Mouse (Mus musculus) layer of hippocampus, postnatal 25 days (tissue): ENCODE results near the gene Prnp. TPM values are rescaled to one million over a fixed set of nuclear protein-coding genes. Genes with fewer than 3 reads are reported as not detected.

Experiments used
- DNase-seq, 2 experiments: peaks; one replicate each; pipeline ENCODE4 v3.0.0; 2022; ENCODE audit warnings: mixed read lengths in 2 of 2, low spot score in 1 of 2; ENCODE audit errors: extremely low spot score in 1 of 2
- total RNA-seq, 2 experiments: library from RNA; stranded (reverse); gene quantifications; 2 replicates each; pipeline ENCODE4 v1.2.3; 2021

Prnp gene
- total RNA-seq = 1,000 to 10,000 TPM in 1 of 2 experiments, 100 to 1,000 TPM in 1; 896 to 1,055 TPM

GRCm38 (mm10) chr2:131909683-131910572 is at the start of gene Prnp, which contains the start of gene Prn:
Prnp (plus strand) TSS chr2:131909928.
Prn (plus strand) TSS chr2:131909957.
- peak; percentile 90 to 91 for DNase-seq

GRCm38 (mm10) chr2:131862617-131863275 is 47.0 kb upstream of the Prnp start:
- DNase-seq = no peak

GRCm38 (mm10) chr2:131863472-131863871 is 46.3 kb upstream of the Prnp start:
- no peak for DNase-seq

- no peak for DNase-seq
Measured at GRCm38 (mm10) chr2:131864262-131864796, 45.4 kb upstream of the Prnp start.

GRCm38 (mm10) chr2:131866676-131867075 is 43.1 kb upstream of the Prnp start:
- no peak for DNase-seq

GRCm38 (mm10) chr2:131868983-131869382 is 40.7 kb upstream of the Prnp start:
- DNase-seq = no peak

- DNase-seq = no peak
Measured at GRCm38 (mm10) chr2:131873376-131873775, 36.4 kb upstream of the Prnp start.

GRCm38 (mm10) chr2:131876551-131877265 is 33.0 kb upstream of the Prnp start:
- no peak for DNase-seq

- DNase-seq = no peak
Measured at GRCm38 (mm10) chr2:131881766-131882165, 28.0 kb upstream of the Prnp start.

GRCm38 (mm10) chr2:131883136-131883535 is 26.6 kb upstream of the Prnp start:
- peak in 1 of 2 experiments; percentile 14 for DNase-seq

GRCm38 (mm10) chr2:131886503-131887160 is 23.1 kb upstream of the Prnp start:
- DNase-seq = no peak

GRCm38 (mm10) chr2:131888233-131888632 is 21.5 kb upstream of the Prnp start:
- no peak for DNase-seq

GRCm38 (mm10) chr2:131892534-131892933 is 17.2 kb upstream of the Prnp start:
- no peak for DNase-seq

- DNase-seq = no peak
Measured at GRCm38 (mm10) chr2:131895106-131895505, 14.6 kb upstream of the Prnp start.

GRCm38 (mm10) chr2:131896011-131896410 is 13.7 kb upstream of the Prnp start:
- no peak for DNase-seq

- no peak for DNase-seq
Measured at GRCm38 (mm10) chr2:131897336-131898109, 12.2 kb upstream of the Prnp start.

GRCm38 (mm10) chr2:131902423-131902822 is 7.3 kb upstream of the Prnp start:
- no peak for DNase-seq

- DNase-seq = no peak
Measured at GRCm38 (mm10) chr2:131902867-131903266, 6.9 kb upstream of the Prnp start.

GRCm38 (mm10) chr2:131905025-131905424 is 4.7 kb upstream of the Prnp start:
- DNase-seq = no peak
